Mouse (Mus musculus): ENCODE results near the gene Cbln3. TPM values are rescaled to one million over a fixed set of nuclear protein-coding genes. Genes with fewer than 3 reads are reported as not detected.

Cbln3 gene
- total RNA-seq, 2 experiments from 2014 or later: 0.22 to 0.38 TPM

DNA sequence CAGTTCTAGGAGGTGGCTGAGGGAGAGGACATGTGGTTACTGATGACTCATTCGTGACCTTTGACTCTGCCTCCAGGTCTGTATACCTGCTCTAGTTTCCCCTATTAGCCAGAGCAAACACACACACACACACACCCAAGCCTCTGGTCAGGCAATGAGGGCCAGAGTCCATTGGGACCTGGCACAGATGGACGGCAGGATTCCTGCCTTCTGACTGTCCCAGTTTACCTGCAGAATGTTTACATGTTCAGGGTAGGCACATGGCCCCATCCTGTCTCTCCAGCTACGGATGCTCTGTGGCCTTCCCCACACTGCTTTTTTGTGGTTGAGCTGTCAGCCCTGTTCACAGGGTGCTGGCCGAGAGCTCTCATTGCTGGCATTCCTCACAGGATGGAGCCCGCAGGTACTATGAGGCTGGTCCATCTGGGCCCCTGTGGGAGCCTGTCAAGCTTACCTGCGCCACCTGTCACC, 2.0 kb downstream of the Cbln3 start:
- DNase-seq: no peak
- intact Hi-C loops (cut with DNase I): loop anchor here (2.0 kb wide), 1 partner anchor 13 kb away; no protein-coding TSS in a partner anchor

DNA sequence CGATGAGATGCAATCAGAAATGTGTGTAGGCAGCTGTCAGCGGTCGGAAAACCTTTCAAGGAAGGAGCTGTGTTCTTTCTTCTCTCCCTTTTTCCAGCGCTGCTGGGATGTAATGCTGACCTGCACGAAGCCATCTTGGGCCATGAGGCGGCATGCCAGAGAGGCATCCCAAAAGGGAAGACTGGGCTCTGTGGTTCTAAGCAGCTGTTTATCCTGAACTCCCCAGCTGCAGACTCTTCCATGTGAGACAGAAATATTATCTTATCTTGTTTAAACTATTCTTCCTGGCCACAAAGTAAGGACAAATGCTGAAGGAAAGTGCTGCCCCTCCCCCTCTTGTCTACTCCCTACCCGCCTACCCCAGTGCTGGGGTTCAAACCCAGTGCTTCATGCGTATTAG, 3.2 kb downstream of the Cbln3 start:
- DNase-seq: no peak
- intact Hi-C loops (cut with DNase I): no loop called here

DNA sequence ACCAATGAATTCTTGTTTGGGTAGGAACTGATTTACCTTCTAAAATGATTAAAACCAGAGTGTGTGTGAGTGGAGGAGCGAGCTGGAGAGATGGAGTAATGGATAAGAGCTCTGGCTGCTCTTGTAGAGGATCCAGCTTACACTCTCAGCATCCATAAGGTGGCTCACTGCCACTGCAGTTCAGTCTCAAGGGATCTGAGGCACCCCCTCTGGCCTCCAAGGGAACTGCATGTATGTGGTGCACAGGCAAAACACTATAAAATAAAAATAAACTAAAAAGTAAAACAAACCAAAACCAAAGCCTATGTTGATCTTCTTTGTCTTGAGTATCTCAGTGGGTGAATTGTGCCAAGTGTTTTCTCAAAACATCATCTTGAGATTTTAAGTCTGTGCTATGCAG, 4.6 kb downstream of the Cbln3 start:
- peak; percentile 80 to 86 for DNase-seq
- intact Hi-C loops (cut with DNase I): no loop called here

DNA sequence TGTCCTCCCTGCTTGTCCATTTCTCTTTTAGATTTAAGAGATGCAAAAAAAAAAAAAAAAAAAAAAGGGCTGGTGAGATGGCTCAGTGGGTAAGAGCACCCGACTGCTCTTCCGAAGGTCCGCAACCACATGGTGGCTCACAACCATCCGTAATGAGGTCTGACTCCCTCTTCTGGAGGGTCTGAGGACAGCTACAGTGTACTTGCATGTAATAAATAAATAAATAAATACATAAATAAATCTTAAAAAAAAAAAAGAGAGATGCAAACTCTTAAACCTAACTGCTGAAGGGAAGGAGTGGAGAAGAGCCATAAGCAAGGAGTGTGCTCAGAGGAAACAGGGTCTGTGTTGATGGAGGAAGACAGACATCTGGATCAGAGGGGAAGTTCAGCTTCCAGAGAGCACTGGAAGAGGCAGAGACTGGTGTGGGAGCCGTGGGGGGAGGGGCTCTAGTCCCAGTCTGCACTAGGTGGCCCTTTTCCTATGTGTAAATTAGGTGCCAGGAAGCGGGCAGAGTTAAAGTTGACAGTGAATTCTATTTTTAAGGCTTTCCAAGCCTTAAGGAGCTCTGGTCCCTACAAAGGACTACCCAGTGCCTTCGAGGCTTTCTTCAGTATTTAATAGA, 5.8 kb downstream of the Cbln3 start:
- intact Hi-C loops (cut with DNase I): no loop called here
- no peak for DNase-seq

DNA sequence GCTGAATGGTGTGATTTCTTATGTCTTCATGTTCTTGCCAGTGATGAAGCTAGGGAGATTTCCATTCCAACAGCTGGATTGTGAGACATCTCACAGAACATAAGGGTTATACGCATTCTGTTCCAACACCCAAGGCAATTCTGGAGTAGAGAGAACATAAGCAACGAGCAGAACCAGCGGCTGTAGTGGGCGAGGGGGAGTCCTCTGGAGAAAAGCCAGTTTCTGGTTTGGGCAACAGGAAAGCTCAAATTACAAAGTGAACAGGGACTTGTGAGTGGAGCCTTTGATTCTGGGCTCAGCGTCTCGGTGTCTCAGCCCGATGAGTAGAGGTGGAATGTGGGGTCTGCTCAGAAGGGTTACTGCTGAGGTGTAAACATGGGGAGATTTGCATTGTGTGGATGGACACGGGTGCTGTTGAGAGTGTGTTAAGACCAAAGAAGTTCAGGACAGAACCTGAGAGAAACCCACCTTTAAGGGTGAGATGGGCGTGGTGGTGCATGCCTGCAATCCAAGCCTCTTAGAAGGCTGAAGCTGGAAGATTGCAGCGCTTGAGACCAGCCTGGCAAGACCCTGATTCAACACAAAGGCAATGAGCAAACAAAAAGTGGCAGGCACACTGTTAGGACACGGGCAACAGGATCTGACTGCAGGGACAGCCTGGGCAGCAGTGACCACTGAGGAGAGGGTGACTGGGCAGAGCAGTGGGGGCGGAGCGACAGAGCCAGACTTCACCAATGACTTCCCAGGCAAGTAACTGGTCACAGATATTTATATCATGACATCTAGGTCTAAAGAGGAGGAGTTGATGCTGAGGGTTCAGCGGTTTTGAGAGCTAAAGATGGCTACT, 6.5 kb downstream of the Cbln3 start:
- DNase-seq: no peak
- intact Hi-C loops (cut with DNase I): no loop called here

DNA sequence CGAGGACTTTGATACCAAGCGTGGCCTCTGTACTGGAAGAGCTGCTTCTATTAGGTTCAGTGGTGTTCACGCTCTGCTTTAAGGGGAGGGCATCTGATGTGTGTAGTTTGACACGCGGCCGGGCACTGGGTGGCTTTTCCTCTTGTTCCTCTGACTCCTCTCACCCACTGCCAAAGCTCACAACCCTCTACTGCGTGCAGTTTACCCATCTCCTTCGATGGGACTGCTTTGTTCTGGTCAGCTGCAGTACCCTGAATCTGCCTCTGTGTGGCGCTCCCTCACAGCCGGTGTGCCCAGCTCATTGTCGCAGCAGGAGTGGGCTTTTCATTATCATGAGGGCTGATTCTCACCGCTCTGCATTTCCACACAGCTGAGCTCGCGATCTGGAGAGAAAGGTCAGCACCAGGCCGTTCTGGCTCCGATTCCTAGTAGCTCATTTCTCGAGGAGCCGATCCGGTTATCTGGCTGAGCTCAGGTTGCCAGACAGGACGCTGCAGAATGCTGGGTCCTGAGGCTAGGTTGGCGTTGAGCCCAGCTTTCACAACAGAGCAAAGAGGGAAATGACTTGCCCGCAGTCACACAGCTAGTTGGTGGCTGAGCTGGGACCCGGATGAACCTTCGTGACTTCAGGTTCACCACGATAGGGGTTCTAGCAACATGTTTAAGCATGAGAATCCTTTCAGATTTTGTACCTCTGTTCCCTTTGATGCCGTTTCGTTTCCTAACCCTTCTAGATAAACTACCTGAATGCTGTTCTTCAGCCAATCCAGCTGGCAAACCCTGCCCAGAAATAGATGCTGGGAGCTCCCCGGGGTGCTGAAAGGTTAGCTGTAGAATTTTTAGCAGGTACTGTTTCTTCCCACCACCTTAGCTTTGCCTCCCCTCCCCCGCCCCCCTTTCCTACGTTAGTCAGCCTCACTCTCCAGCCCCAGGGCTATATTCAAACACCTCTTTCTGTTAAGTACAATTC, 10.2 kb downstream of the Cbln3 start:
- intact Hi-C loops (cut with DNase I): loop anchor here (2.0 kb wide), 1 partner anchor 45 kb away; no protein-coding TSS in a partner anchor
- peak; percentile 82 to 89 for DNase-seq

DNA sequence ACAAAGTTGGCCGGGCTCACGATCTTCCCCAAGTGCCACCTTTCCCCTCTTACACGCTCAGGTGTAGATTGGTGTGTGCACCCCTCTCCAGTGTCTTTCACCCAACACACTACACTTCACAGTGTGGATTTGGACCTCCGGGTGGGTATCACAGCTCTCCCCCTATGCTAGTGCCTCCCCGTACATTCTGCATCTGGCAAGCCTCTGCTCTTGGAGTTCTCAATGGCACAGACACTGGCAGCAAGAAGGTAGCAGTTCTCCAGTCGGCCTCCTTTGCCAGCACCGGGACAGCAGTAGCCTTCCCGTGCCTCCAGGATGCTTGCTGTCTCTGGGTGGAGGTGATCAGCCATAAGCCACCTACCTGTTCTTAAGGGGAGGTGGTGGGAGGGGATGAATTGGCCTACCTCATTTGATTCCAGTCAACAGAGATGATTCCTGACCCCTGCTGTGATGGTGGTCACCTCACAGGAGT, 10.9 kb downstream of the Cbln3 start:
- intact Hi-C loops (cut with DNase I): loop anchor here (2.0 kb wide), 1 partner anchor 46 kb away; no protein-coding TSS in a partner anchor
- DNase-seq: no peak

DNA sequence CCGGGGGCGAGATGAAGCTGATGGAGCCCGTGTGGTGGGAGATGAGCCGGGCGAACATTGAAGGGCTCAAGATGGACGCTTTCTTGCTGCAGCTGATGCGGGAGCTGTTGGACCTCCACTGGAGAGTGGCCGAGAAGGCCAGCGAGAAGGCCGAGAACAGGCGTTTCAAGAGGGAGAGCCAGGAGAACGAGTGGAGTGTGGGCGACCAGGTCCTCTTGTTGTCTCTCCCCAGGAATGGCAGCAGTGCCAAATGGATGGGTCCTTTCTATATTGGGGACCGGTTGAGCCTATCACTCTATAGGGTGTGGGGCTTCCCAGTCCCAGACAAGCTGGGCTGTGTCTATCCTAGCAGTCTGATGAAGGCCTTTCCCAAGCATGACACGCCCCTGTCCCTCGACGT, 11.6 kb downstream of the Cbln3 start:
- DNase-seq: no peak
- intact Hi-C loops (cut with DNase I): loop anchor here (2.0 kb wide), 1 partner anchor 46 kb away; no protein-coding TSS in a partner anchor

DNA sequence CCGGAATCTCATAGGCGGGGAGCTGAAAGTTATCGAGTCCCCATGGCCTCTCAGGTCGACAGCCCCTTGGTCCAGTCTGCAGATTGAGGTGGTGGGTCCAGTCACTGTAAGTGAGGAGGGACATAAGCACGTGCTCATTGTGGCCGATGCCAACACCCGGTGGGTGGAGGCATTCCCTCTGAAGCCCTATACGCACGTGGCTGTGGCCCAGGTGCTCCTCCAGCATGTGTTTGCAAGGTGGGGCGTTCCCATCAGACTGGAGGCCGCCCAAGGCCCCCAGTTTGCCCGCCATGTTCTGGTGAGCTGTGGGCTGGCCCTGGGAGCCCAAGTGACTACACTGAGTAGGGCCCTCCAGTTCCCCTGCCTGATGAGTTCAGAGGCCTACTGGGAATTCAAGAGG, 12.2 kb downstream of the Cbln3 start:
- no peak for DNase-seq
- intact Hi-C loops (cut with DNase I): loop anchor here (2.0 kb wide), 1 partner anchor 47 kb away; no protein-coding TSS in a partner anchor

DNA sequence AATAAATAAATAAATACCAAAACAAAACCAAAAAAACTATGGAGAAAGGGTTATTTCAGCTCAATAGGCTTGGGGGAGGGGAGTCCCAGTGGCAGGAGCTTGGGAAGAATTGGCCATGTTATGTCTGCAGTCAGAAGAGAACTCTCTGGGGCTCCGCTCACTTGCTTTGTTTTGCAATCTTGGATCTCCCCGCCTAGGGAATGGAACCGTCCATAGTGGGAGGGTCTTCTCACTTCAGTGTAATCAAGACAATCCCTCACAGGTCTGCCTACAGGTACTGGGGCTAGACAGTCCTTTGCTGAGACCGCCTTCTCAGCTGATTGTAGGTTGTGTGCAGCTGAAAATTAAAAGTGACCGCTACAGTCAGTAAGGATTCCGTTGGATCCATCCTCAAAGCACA, 14.7 kb downstream of the Cbln3 start:
- intact Hi-C loops (cut with DNase I): loop anchor here (2.0 kb wide), 1 partner anchor 13 kb away; no protein-coding TSS in a partner anchor

DNA sequence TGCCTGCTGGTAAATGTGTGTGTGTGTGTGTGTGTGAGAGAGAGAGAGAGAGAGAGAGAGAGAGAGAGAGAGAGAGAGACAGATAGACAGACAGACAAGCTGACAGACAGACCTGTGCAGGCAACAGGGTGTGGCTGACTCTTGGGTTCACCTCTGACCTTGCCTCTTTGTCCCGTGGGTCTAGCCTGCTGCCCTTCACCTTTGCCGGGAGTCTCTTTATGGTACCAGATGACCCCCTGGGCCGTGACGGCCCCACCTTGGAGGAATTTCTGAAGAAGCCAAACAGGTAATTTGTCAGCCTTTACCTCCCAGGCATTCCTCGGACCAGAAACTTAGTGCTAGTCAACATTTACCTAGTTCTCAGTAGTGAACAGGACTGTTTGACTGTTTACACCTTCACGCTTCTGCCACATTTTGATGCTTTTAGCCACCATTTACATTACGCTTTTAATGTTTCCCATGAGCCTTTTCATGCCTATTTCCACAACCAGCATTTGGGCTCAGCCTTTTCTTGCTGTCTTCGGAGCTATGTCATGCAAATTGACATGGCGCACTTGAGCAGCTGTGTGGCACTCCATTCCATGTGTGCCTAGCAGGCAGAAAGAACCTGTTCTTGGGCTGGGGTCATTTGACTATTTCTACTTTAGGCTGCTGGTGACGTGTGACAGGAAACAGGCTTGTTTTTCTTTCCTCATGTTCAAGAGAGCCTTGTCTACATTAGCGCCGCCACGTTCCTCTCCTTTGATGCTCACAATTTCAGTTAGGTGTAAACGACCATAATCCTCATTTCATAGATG, 15.8 kb downstream of the Cbln3 start:
- intact Hi-C loops (cut with DNase I): loop anchor here (2.0 kb wide), 1 partner anchor 14 kb away; no protein-coding TSS in a partner anchor
- no peak for DNase-seq

More for the DNA sequence above, 14.7 kb downstream of the Cbln3 start:
- DNase-seq: no peak

DNA sequence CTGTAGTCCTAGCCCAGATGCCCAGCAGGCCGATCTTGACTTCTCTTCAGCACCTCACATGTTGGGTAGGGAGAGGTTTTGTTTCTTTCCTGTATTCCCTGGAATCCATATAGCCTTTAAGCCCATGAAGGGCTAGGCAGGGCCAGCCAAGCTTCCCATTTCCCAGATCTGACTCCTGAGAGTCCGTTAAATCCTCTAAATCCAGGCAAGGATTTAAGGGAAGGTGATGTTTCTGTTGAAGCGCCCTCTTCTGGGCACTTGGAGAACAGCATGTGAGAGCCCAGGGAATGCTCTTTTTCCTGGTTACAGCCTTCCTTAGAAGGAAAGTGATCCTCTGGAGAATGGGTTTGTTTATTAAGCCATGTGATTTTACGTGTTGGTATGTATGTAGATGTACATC, 17.2 kb downstream of the Cbln3 start:
- intact Hi-C loops (cut with DNase I): no loop called here
- peak; percentile 63 to 83 for DNase-seq

DNA sequence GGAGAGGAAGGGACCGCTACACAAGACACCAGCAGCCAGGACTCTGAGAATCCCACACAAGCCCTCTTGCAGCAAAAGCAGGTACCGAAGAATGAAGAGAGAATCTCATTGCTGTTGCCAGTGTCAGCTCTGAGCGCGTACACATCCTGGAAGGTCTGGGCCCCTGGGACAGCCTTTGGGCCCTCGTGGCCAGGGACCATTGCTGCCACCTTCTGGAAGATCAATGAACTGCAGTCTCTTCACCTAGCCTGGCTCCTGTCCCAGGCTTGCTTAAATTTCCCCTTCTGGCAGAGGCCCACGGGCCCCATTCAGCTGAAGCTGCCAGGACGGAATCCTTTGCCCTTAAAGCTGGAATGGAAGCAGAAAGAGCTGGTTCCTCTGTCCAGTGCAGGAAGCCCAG, 20.4 kb downstream of the Cbln3 start:
- intact Hi-C loops (cut with DNase I): loop anchor here (1.0 to 2.0 kb wide), 2 partner anchors 41 to 83 kb away; no protein-coding TSS in a partner anchor
- peak; percentile 86 to 90 for DNase-seq

DNA sequence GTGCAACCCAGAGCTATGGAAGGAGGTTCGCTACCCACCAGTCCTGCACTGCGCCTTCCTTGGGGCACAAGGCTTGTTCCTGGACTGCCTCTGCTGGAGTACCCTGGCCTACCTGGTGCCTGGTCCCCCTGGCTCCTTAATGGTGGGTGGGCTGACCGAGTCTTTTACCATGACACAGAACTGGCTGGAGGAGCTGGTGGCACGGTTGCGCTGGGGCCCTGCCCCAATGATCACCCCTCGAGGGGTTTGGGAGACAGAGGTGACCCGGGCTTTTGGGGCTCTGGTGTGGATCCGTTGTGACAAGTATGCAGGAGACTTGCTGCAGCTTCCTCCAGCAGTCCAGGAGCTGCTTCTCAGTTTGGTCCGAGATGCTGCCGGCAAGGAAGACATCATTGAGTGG, 21.2 kb downstream of the Cbln3 start:
- DNase-seq: no peak
- intact Hi-C loops (cut with DNase I): loop anchor here (1.0 to 2.0 kb wide), 2 partner anchors 41 to 82 kb away; no protein-coding TSS in a partner anchor

DNA sequence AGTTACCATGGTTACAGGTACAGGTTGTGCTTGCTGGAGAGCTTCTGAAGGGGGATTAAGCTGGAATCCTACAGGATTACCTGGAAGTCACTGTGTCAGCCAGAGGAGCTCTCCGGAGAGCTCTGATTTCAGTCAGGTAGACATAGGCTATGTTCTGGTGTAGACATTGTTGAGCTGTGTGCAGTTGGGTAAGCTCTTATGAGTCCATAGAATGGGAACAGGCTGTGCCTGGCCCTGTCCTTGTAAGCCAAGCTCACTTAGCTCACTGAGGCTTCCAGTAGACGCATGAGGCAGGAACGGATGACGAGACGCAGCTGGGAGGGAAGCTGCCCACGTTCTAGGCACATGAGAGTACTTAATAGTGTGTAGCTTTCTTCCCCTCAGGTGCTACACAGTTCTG, 22.0 kb downstream of the Cbln3 start:
- intact Hi-C loops (cut with DNase I): loop anchor here (2.0 kb wide), 1 partner anchor 81 kb away; no protein-coding TSS in a partner anchor

DNA sequence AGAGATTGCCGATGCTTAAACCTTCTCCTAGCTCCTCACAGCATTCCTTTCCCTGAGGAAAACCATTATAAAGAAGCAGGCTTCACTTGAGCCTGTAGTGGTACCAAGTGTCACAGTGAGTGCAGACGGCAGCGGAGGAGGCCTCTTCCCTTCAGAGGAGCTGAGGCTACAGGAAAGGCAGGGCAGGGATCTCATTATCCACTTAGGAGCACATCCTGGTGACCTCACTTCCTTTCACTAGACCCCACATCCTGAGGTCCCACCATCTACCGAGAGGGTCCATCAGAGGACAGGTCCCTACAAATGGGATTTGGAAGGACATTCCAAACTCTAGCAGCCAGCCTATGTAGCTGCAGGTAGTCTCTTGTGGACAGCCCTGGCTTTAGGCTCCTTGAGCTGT, 26.6 kb downstream of the Cbln3 start:
- intact Hi-C loops (cut with DNase I): no loop called here
- peak in 1 of 2 experiments; percentile 22 for DNase-seq

More for the DNA sequence above, 22.0 kb downstream of the Cbln3 start:
- no peak for DNase-seq

DNA sequence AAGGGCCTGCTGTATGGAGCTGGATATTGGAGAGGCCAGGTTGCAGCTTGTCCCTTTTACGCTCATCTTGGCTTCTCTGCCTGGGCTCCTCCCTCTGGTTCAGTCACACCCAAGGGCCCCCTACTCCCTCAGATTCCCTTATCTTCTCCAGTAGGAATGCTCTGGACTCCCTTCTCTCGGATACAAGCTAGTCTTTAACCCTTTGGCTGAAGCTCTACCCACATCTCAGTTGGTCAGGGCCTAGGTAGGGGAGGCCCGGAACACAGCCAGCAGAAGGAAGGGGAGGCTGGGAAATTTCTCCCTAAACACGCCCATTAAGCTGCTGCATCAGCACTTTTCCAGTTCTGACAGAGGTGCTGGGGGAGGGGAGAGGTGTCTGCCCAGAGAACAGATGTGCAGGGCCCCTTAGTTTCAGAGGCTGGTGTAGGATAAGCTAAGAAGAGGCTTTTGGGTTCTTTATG, 29.1 kb downstream of the Cbln3 start:
- intact Hi-C loops (cut with DNase I): loop anchor here (2.0 kb wide), 1 partner anchor 30 kb away; no protein-coding TSS in a partner anchor
- DNase-seq: peak; percentile 63 to 64

DNA sequence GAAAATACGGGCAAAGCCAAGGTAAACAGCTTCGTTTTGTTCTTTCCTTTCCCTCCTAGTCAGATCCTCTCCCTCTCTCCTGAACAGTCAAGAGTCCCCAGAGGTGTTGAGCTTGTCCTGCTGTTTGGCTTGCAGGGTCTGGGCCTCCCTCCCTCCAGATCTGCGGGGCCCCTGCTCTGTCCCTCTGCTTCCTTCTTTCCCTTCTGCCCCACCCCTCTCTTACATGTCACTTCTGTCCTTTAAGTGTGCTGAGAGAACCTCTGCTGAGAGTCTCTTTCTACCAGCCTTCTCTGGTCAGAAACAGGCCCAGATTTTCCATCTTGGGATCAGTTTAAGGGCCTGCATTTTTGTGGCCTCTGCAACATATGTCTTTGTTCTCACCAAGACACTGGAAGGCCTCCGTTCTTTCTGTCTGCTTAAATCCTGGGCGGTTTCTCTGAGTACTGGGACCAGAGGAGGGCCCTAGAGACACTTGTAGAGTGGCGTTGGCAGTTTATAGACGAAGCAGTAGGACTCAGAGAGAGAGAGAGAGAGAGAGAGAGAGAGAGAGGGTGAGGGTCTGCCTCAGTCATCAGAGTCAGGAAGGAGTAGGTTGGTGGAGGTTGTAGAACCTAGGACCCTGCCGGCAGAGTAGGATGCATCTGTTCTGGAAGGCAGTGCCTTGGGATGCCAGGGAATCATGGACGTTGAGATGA, 29.6 kb downstream of the Cbln3 start:
- peak; percentile 43 to 49 for DNase-seq
- intact Hi-C loops (cut with DNase I): loop anchor here (2.0 kb wide), 1 partner anchor 30 kb away; no protein-coding TSS in a partner anchor

All from heart, postnatal 10 days (tissue).